Mouse (Mus musculus): ENCODE results near the gene Wdr66. TPM values are rescaled to one million over a fixed set of nuclear protein-coding genes. Genes with fewer than 3 reads are reported as not detected.

Wdr66 gene
- polyA plus RNA-seq, 1 experiment from 2014 or later = 0.21 TPM

DNA sequence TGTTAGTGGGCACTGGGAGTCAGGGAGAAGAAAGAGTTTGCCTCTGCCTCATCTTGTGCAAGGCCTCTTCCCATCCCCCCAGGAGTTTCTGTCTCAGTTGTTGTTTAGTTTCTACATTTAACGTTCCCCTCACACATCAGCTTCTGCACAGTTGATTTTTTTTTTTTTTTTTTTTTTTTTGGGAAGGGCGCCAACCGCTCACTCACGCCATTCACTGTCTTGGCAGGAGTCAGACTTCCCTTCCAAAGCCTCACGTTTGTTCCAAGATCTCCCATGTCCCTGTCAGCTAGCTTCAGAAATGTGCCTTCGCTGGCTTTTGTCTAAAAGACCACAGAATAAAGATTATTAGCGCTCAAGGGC lies 25.4 kb downstream of the Wdr66 start:
- Histone ChIP-seq H3K4me2 (ENCODE audit: low read depth, low read length) (no peak overlapping the region), H3K4me1 (ENCODE audit: insufficient read depth) (no peaks in the 10 kb centered on the region), H3K27ac (ENCODE audit: low read depth) (no peak overlapping the region), H3K4me3 (ENCODE audit: low read depth, low read length) (no peak overlapping the region), H3K9me3 (ENCODE audit: low read length) (no peaks in the 10 kb centered on the region), H3K36me3 (replicated peaks; ENCODE audit: insufficient read depth, low read length) (no peaks in the 10 kb centered on the region), H3K9ac (replicated peaks) (no peak overlapping the region), H3K27me3 (ENCODE audit: insufficient read depth, low read length) (no peaks in the 10 kb centered on the region)
- 58% methylated on average over 7 of the region's 7 CpGs for WGBS (ENCODE audit: insufficient replicate concordance)
- DNase-seq (no peak), ATAC-seq (no peak)
- TF ChIP-seq EP300 (IDR thresholded peaks at IDR 0.05; ENCODE audit: low read depth) (no peak), CTCF (IDR thresholded peaks at IDR 0.05; ENCODE audit: low read depth) (no peak)

- H3K9ac ChIP-seq (replicated peaks) = no peak overlapping the region
- H3K27me3 ChIP-seq (ENCODE audit: insufficient read depth, low read length) = no peaks in the 10 kb centered on the region
- H3K27ac ChIP-seq (ENCODE audit: low read depth) = no peak overlapping the region
- DNase-seq (no peak), ATAC-seq (no peak)
- H3K36me3 ChIP-seq (replicated peaks; ENCODE audit: insufficient read depth, low read length) = no peaks in the 10 kb centered on the region
- no peaks in the 10 kb centered on the region for H3K4me1 ChIP-seq (ENCODE audit: insufficient read depth)
- 78% methylated on average over 4 of the region's 4 CpGs for WGBS (ENCODE audit: insufficient replicate concordance)
- no peaks in the 10 kb centered on the region for H3K9me3 ChIP-seq (ENCODE audit: low read length)
- no peak overlapping the region for H3K4me2 ChIP-seq (ENCODE audit: low read depth, low read length)
- TF ChIP-seq CTCF (IDR thresholded peaks at IDR 0.05; ENCODE audit: low read depth) = no peak
- no peak for TF ChIP-seq EP300 (IDR thresholded peaks at IDR 0.05; ENCODE audit: low read depth)
- no peak overlapping the region for H3K4me3 ChIP-seq (ENCODE audit: low read depth, low read length)
Observed at GRCm38 (mm10) chr5:123277704-123278103, 25.8 kb downstream of the Wdr66 start.

GRCm38 (mm10) chr5:123279248-123279647 lies 27.3 kb downstream of the Wdr66 start:
- Histone ChIP-seq H3K36me3 (replicated peaks; ENCODE audit: insufficient read depth, low read length) (no peaks in the 10 kb centered on the region), H3K4me3 (ENCODE audit: low read depth, low read length) (no peak overlapping the region), H3K9me3 (ENCODE audit: low read length) (no peaks in the 10 kb centered on the region), H3K27ac (ENCODE audit: low read depth) (no peak overlapping the region), H3K9ac (replicated peaks) (no peak overlapping the region), H3K4me2 (ENCODE audit: low read depth, low read length) (no peak overlapping the region), H3K27me3 (ENCODE audit: insufficient read depth, low read length) (no peaks in the 10 kb centered on the region), H3K4me1 (ENCODE audit: insufficient read depth) (no peaks in the 10 kb centered on the region)
- ATAC-seq (no peak), DNase-seq (no peak)
- no peak for TF ChIP-seq EP300 (IDR thresholded peaks at IDR 0.05; ENCODE audit: low read depth)
- TF ChIP-seq CTCF (IDR thresholded peaks at IDR 0.05; ENCODE audit: low read depth) = no peak
- 82% methylated on average over 4 of the region's 4 CpGs for WGBS (ENCODE audit: insufficient replicate concordance)

GRCm38 (mm10) chr5:123281336-123282136 lies 29.6 kb downstream of the Wdr66 start:
- ATAC-seq (no peak), DNase-seq (no peak)
- Histone ChIP-seq H3K4me3 (ENCODE audit: low read depth, low read length) (no peak overlapping the region), H3K27ac (ENCODE audit: low read depth) (no peak overlapping the region), H3K9me3 (ENCODE audit: low read length) (no peaks in the 10 kb centered on the region), H3K36me3 (replicated peaks; ENCODE audit: insufficient read depth, low read length) (no peaks in the 10 kb centered on the region), H3K4me2 (ENCODE audit: low read depth, low read length) (no peak overlapping the region), H3K9ac (replicated peaks) (no peak overlapping the region), H3K27me3 (ENCODE audit: insufficient read depth, low read length) (no peaks in the 10 kb centered on the region), H3K4me1 (ENCODE audit: insufficient read depth) (no peaks in the 10 kb centered on the region)
- WGBS (ENCODE audit: insufficient replicate concordance) = 70% methylated on average over 9 of the region's 9 CpGs
- TF ChIP-seq EP300 (IDR thresholded peaks at IDR 0.05; ENCODE audit: low read depth) (no peak), CTCF (IDR thresholded peaks at IDR 0.05; ENCODE audit: low read depth) (no peak)

GRCm38 (mm10) chr5:123285174-123285573 lies 33.3 kb downstream of the Wdr66 start:
- H3K9me3 ChIP-seq (ENCODE audit: low read length) = no peaks in the 10 kb centered on the region
- H3K9ac ChIP-seq (replicated peaks) = no peak overlapping the region
- H3K27me3 ChIP-seq (ENCODE audit: insufficient read depth, low read length) = no peaks in the 10 kb centered on the region
- 49% methylated on average over 8 of the region's 8 CpGs for WGBS (ENCODE audit: insufficient replicate concordance)
- no peak overlapping the region for H3K4me2 ChIP-seq (ENCODE audit: low read depth, low read length)
- H3K4me1 ChIP-seq (ENCODE audit: insufficient read depth) = no peaks in the 10 kb centered on the region
- no peak overlapping the region for H3K27ac ChIP-seq (ENCODE audit: low read depth)
- DNase-seq = no peak
- H3K36me3 ChIP-seq (replicated peaks; ENCODE audit: insufficient read depth, low read length) = no peaks in the 10 kb centered on the region
- no peak for ATAC-seq
- TF ChIP-seq EP300 (IDR thresholded peaks at IDR 0.05; ENCODE audit: low read depth) = no peak
- TF ChIP-seq CTCF (IDR thresholded peaks at IDR 0.05; ENCODE audit: low read depth) = peak; percentile 64
- H3K4me3 ChIP-seq (ENCODE audit: low read depth, low read length) = no peak overlapping the region

- Histone ChIP-seq H3K4me1 (ENCODE audit: insufficient read depth) (no peaks in the 10 kb centered on the region), H3K9ac (replicated peaks) (no peak overlapping the region), H3K36me3 (replicated peaks; ENCODE audit: insufficient read depth, low read length) (no peaks in the 10 kb centered on the region), H3K9me3 (ENCODE audit: low read length) (no peaks in the 10 kb centered on the region), H3K27ac (ENCODE audit: low read depth) (no peak overlapping the region), H3K4me2 (ENCODE audit: low read depth, low read length) (no peak overlapping the region), H3K4me3 (ENCODE audit: low read depth, low read length) (no peak overlapping the region), H3K27me3 (ENCODE audit: insufficient read depth, low read length) (no peaks in the 10 kb centered on the region)
- WGBS (ENCODE audit: insufficient replicate concordance) = 75% methylated on average over 5 of the region's 5 CpGs
- TF ChIP-seq CTCF (IDR thresholded peaks at IDR 0.05; ENCODE audit: low read depth) (peak; percentile 45), EP300 (IDR thresholded peaks at IDR 0.05; ENCODE audit: low read depth) (no peak)
- ATAC-seq (no peak), DNase-seq (peak; percentile 29)
Observed at GRCm38 (mm10) chr5:123288079-123288478, 36.2 kb downstream of the Wdr66 start.
